Mouse (Mus musculus) midbrain, postnatal 0 days (tissue): ENCODE data around the gene E2f6. TPM values are rescaled to one million over a fixed set of nuclear protein-coding genes. Genes with fewer than 3 reads are reported as not detected.
A peak's percentile ranks its signal among the peaks of the same experiment; 100 is the strongest.

Source experiments
- ATAC-seq: fragments of 200-750 bp; cut with Nextera tagmentation; 2 replicates; pipeline ENCODE4 v1.8.0; 2017; ENCODE audit warnings: moderate number of reproducible peaks, mild to moderate bottlenecking, moderate TSS enrichment, moderate library complexity; ENCODE audit not compliant: low FRiP score
- DNase-seq: peaks from one replicate; pipeline ENCODE4 v3.0.0-alpha.2; 2015; ENCODE audit warnings: low spot score
- H3K27ac ChIP-seq: fragments of 300-500 bp; sonication (generic); 2 replicates; pipeline ENCODE4 v1.5.1; 2014; ENCODE audit warnings: low read depth, mild to moderate bottlenecking, low read length, mixed read lengths
- H3K27me3 ChIP-seq: fragments of 300-500 bp; sonication (generic); 2 replicates; pipeline ENCODE4 v1.6.1; 2014; ENCODE audit warnings: low read length, control low read depth, mixed read lengths; ENCODE audit not compliant: insufficient read depth
- H3K36me3 ChIP-seq: fragments of 300-500 bp; sonication (generic); 2 replicates; pipeline ENCODE4 v1.6.1; 2014; ENCODE audit warnings: low read length, control low read depth, mixed read lengths; ENCODE audit not compliant: insufficient read depth
- H3K4me1 ChIP-seq: fragments of 300-500 bp; sonication (generic); 2 replicates; pipeline ENCODE4 v1.6.1; 2014; ENCODE audit warnings: mild to moderate bottlenecking, control low read depth, antibody characterized with exemption, low read length, mixed read lengths; ENCODE audit not compliant: insufficient read depth
- H3K4me2 ChIP-seq: fragments of 300-500 bp; sonication (generic); 2 replicates; pipeline ENCODE4 v1.6.1; 2014; ENCODE audit warnings: low read depth, mild to moderate bottlenecking, low read length, mixed read lengths; ENCODE audit not compliant: poor library complexity, severe bottlenecking
- H3K4me3 ChIP-seq: fragments of 300-500 bp; sonication (generic); 2 replicates; pipeline ENCODE4 v1.5.1; 2014; ENCODE audit warnings: low read depth, mild to moderate bottlenecking, low read length, moderate library complexity
- H3K9ac ChIP-seq: fragments of 300-500 bp; sonication (generic); replicated peaks from 2 replicates; pipeline ENCODE4 v1.6.1; 2014; ENCODE audit warnings: mild to moderate bottlenecking, low read length, moderate library complexity, mixed read lengths; ENCODE audit not compliant: poor library complexity, severe bottlenecking
- H3K9me3 ChIP-seq: fragments of 300-500 bp; sonication (generic); 2 replicates; pipeline ENCODE4 v1.6.1; 2016; ENCODE audit warnings: low read length, control low read depth
- CTCF ChIP-seq: IDR thresholded peaks from 2 replicates; pipeline ENCODE4 v1.5.1; 2016; ENCODE audit warnings: antibody characterized with exemption, mild to moderate bottlenecking
- WGBS: fragments of 180-500 bp; shearing (Covaris S2); extraction: QIAGEN DNeasy Blood & Tissue Kit; methylation state at CpG from one replicate; pipeline ENCODE4 v1.1.7; 2014; 5-methylcytosine and 5-hydroxymethylcytosine counted together
- polyA plus RNA-seq: library from polyadenylated mRNA; unstranded; fragments of >200 nt; fragmentation: Nextera tagmentation; extraction: Ambion mirVana; gene quantifications from 2 replicates; pipeline ENCODE4 v1.2.1, GENCODE M21; 2015
- total RNA-seq: library from RNA; depleted of rRNA; stranded (reverse); fragments of >200 nt; gene quantifications from 2 replicates; pipeline ENCODE4 v1.2.3, GENCODE M21; 2014

Gene E2f6
- total and polyA plus RNA-seq, 2 experiments from 2014 or later, result 15.8 to 19.3 TPM

DNA sequence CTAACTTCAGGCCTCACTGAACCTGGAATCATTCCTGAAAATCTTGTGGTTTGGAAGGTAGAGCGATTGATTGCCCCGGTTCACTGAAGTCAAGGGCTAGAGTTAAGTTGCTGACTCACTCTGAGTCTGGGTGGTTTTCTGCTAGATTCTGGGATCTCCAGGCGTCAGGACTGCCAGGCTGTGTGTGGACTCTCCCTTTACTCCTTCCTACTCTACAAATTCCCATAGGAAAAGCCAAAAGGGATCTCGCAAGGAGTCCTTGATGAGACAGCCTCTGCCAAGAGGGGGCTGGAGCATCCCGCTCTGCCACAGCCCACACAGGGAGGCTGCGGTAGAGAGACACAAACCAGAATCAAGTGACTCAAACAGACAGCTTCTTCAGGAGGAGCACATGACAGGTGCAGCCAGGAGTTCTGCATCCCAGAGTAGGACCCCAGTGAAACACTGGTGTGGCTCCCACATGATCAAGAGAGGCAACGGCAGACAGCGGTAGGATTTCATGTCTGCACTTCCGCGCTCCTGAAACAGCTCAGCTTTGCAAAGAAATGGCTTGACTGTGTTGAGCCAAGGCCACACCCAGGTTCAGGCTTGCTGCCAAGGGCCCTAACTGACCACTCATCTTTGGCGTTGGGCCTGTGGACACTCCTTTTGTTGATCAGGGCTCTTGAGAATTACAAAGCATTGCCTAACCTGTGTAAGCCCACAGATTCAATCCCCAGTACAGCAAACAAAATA, 42.8 kb downstream of the E2f6 start:
- no peak for TF ChIP-seq CTCF
- no peaks in the 10 kb centered on the region for H3K36me3 ChIP-seq
- no peak overlapping the region for H3K9ac ChIP-seq
- no peak overlapping the region for H3K27ac ChIP-seq
- H3K4me2 ChIP-seq, result no peak overlapping the region
- no peaks in the 10 kb centered on the region for H3K9me3 ChIP-seq
- no peak overlapping the region for H3K4me3 ChIP-seq
- no peaks in the 10 kb centered on the region; the same call in 1 of the 2 replicates for H3K4me1 ChIP-seq
- DNase-seq (peak; percentile 22), ATAC-seq (no peak)
- H3K27me3 ChIP-seq, result no peaks in the 10 kb centered on the region
- WGBS, result 83% methylated on average over 11 of the region's 11 CpGs

DNA sequence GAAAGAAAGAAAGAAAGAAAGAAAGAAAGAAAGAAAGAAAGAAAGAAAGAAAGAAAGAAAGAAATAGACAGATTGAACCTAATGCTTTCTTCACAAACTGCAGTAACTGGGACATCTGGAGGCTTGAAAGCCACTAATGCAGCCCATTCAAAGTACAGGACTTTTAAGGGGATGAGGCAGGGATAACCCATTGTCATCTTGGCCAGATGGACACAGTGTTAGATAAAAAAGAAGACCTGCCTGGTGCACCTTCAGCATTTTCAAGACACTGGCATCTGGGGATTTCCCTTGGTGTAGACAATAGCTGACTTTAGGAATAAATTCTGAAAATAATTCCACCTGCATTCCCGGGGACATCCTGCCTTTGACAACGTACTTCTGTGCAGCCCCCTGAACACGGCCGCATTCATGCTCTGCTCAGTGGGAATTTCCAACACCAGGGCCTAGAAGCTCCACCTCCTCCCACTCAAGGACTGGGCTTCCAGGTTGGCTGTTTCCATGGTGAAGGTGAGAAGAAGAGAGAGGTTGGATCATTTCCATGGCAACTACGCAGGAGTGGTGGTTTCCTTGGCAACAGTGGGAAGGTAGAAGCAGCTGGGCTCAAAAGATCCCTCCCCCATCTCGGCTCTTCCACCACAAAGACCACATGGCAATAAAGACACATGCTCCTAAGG, 45.0 kb downstream of the E2f6 start:
- ATAC-seq, result peak; percentile 96
- no peaks in the 10 kb centered on the region for H3K36me3 ChIP-seq
- WGBS, result 6% methylated on average over 6 of the region's 6 CpGs
- DNase-seq, result peak; percentile 97
- H3K4me2 ChIP-seq, result peak overlapping the region; percentile 34
- peak overlapping the region; percentile 92 for H3K27ac ChIP-seq
- no peak overlapping the region for H3K4me3 ChIP-seq
- H3K4me1 ChIP-seq, result no peaks in the 10 kb centered on the region; the same call in 1 of the 2 replicates
- H3K9me3 ChIP-seq, result no peaks in the 10 kb centered on the region
- H3K27me3 ChIP-seq, result no peaks in the 10 kb centered on the region
- peak; percentile 24; the same call in 1 of the 2 replicates for TF ChIP-seq CTCF
- no peak overlapping the region for H3K9ac ChIP-seq

DNA sequence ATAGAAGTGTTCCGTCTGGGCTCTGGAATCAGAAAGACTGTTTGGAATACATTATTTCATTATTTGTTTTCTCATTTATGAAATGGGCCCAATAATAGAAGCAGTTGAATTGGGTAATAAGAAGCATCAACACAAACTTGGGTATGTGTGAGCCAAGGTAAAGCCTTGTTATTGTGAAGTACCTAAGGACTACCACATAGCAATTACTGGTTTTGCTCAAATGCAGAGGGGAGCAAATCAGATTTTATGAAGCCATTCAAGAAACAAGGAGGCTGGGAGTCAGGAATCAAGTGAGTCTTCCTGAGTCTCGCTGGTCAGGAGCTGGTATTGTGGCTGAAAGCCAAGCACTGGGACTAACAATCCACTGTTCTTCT, 45.5 kb downstream of the E2f6 start:
- DNase-seq (no peak), ATAC-seq (peak; percentile 18)
- peak overlapping the region; percentile 92 for H3K27ac ChIP-seq
- no peaks in the 10 kb centered on the region for H3K27me3 ChIP-seq
- H3K9me3 ChIP-seq, result no peaks in the 10 kb centered on the region
- 35% methylated on average over 2 of the region's 2 CpGs for WGBS
- peak overlapping the region; percentile 34; the same call in 1 of the 2 replicates for H3K4me2 ChIP-seq
- H3K9ac ChIP-seq, result no peak overlapping the region
- no peak overlapping the region for H3K4me3 ChIP-seq
- no peaks in the 10 kb centered on the region for H3K36me3 ChIP-seq
- H3K4me1 ChIP-seq, result no peaks in the 10 kb centered on the region; the same call in 1 of the 2 replicates
- no peak for TF ChIP-seq CTCF

DNA sequence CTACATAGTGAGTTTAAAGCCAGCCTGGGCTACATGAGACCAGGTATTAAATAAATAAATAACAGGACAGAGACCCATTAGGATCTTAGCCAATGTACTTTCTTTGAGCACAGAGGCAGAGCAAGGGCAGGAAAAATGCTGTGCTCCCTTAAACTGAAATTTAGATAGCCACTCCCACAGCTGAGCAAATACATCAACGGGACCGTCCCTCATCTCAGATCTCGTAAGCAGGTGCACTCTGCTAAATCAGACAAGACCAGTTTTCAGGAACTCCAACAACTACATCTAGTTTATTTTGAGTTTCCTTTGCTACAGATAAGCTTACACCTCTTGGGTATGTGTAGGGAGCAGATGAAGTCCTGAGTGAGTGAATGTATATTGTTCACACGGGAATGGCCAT, 47.3 kb downstream of the E2f6 start:
- H3K36me3 ChIP-seq, result no peaks in the 10 kb centered on the region
- 88% methylated on average over 4 of the region's 4 CpGs for WGBS

DNA sequence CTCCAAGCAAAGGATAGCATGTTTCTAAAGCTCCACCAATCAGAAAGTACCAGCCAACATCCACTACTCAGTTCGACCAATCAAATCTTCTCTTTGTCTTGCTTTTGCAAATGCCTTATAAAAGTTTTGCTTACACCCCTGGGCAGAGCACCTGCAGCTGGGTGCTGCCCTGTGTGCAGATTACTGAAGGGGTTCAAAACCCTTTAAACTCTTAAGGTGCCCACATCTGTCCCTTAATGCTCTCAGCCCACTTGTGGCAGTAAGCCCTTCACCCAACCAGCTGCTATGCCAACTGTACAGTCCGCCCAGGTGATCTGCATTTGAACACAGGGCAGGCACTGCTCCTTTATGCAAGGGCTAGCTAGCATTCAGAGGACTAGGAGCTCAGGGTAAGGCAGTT, 49.0 kb downstream of the E2f6 start:
- Histone ChIP-seq H3K27ac (no peak overlapping the region), H3K27me3 (no peaks in the 10 kb centered on the region), H3K36me3 (no peaks in the 10 kb centered on the region), H3K9me3 (no peaks in the 10 kb centered on the region), H3K9ac (no peak overlapping the region), H3K4me1 (no peaks in the 10 kb centered on the region; the same call in 1 of the 2 replicates), H3K4me2 (no peak overlapping the region), H3K4me3 (no peak overlapping the region)
- no peak for TF ChIP-seq CTCF
- ATAC-seq, result no peak
- 90% methylated on average over 2 of the region's 2 CpGs for whole genome bisulfite sequencing
- DNase-seq, result no peak

More for the DNA sequence above, 47.3 kb downstream of the E2f6 start:
- Histone ChIP-seq H3K4me1 (no peaks in the 10 kb centered on the region; the same call in 1 of the 2 replicates), H3K9ac (no peak overlapping the region), H3K9me3 (no peaks in the 10 kb centered on the region), H3K4me3 (no peak overlapping the region), H3K27me3 (no peaks in the 10 kb centered on the region), H3K4me2 (no peak overlapping the region), H3K27ac (no peak overlapping the region)
- TF ChIP-seq CTCF, result no peak
- DNase-seq (no peak), ATAC-seq (no peak)

DNA sequence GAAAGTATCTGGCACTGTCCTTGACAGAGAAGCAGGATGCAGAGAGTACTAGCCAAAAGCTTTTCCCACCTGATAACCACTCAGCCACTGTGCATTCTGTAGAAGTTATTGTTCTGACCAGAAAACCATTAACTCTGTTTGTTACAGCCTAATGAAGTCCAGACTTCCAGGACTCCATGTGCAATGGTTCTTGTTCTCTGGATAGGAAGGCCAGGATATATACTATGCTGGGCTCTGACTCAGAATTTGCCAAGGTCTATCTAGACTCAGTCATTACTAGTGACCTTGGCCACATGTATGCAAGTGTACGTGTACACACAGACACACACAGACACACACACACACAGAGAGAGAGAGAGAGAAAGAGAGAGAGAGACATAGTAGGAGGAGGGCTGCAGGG, 49.8 kb downstream of the E2f6 start:
- ATAC-seq, result no peak

More for the DNA sequence above, 49.8 kb downstream of the E2f6 start:
- H3K4me2 ChIP-seq, result no peak overlapping the region
- no peaks in the 10 kb centered on the region for H3K27me3 ChIP-seq
- H3K4me3 ChIP-seq, result no peak overlapping the region
- DNase-seq, result no peak
- 80% methylated on average over 1 of the region's 1 CpGs for WGBS
- no peak for TF ChIP-seq CTCF
- H3K9ac ChIP-seq, result no peak overlapping the region
- no peaks in the 10 kb centered on the region for H3K9me3 ChIP-seq
- no peaks in the 10 kb centered on the region; the same call in 1 of the 2 replicates for H3K4me1 ChIP-seq
- H3K36me3 ChIP-seq, result no peaks in the 10 kb centered on the region
- no peak overlapping the region for H3K27ac ChIP-seq
